Mouse (Mus musculus) heart, postnatal 0 days (tissue): ENCODE results near the gene Dvl2. TPM values are rescaled to one million over a fixed set of nuclear protein-coding genes. Genes with fewer than 3 reads are reported as not detected.

Experiments
- ATAC-seq: fragments of 200-750 bp; cut with Nextera tagmentation; 2 replicates; pipeline ENCODE4 v1.8.0; 2017; ENCODE audit warnings: low read depth, moderate number of reproducible peaks, moderate library complexity; ENCODE audit not compliant: insufficient read depth
- DNase-seq: peaks from one replicate; pipeline ENCODE4 v3.0.0-alpha.2; 2016; ENCODE audit warnings: low spot score
- H3K27ac ChIP-seq: fragments of 300-500 bp; sonication (generic); 2 replicates; pipeline ENCODE4 v1.5.1; 2014; ENCODE audit warnings: low read depth, mild to moderate bottlenecking
- H3K27me3 ChIP-seq: fragments of 300-500 bp; sonication (generic); 2 replicates; pipeline ENCODE4 v1.6.1; 2014; ENCODE audit warnings: low read length, mixed read lengths; ENCODE audit not compliant: control insufficient read depth, insufficient read depth
- H3K36me3 ChIP-seq: fragments of 300-500 bp; sonication (generic); replicated peaks from 2 replicates; pipeline ENCODE4 v1.6.1; 2014; ENCODE audit warnings: low read length, mixed read lengths; ENCODE audit not compliant: control insufficient read depth, insufficient read depth
- H3K4me1 ChIP-seq: fragments of 300-500 bp; sonication (generic); 2 replicates; pipeline ENCODE4 v1.6.1; 2014; ENCODE audit warnings: antibody characterized with exemption; ENCODE audit not compliant: control insufficient read depth, insufficient read depth
- H3K4me2 ChIP-seq: fragments of 300-500 bp; sonication (generic); 2 replicates; pipeline ENCODE4 v1.6.1; 2014; ENCODE audit warnings: low read depth, mild to moderate bottlenecking, low read length, moderate library complexity
- H3K4me3 ChIP-seq: fragments of 300-500 bp; sonication (generic); 2 replicates; pipeline ENCODE4 v1.5.1; 2014; ENCODE audit warnings: low read depth, low read length
- H3K9ac ChIP-seq: fragments of 300-500 bp; sonication (generic); replicated peaks from 2 replicates; pipeline ENCODE4 v1.6.1; 2014; ENCODE audit warnings: low read depth, low read length, mixed read lengths
- H3K9me3 ChIP-seq: fragments of 300-500 bp; sonication (generic); replicated peaks from 2 replicates; pipeline ENCODE4 v1.6.1; 2016; ENCODE audit warnings: low read length; ENCODE audit not compliant: control insufficient read depth
- CTCF ChIP-seq: IDR thresholded peaks from 2 replicates; pipeline ENCODE4 v1.5.1; 2016; ENCODE audit warnings: antibody characterized with exemption, control low read depth, low read depth
- EP300 ChIP-seq: IDR thresholded peaks from 2 replicates; pipeline ENCODE4 v1.6.1; 2016; ENCODE audit warnings: antibody characterized with exemption, low read depth
- WGBS: fragments of 180-500 bp; shearing (Covaris S2); extraction: QIAGEN DNeasy Blood & Tissue Kit; methylation state at CpG from one replicate; pipeline ENCODE4 v1.1.7; 2014; 5-methylcytosine and 5-hydroxymethylcytosine counted together
- microRNA counts: library from miRNA; unstranded; fragments of <30 nt; microRNA quantifications from one replicate; lab custom pipeline; 2015
- microRNA-seq: library from miRNA; unstranded; fragments of <30 nt; microRNA quantifications from one replicate; pipeline ENCODE4, GENCODE M21; 2016
- polyA plus RNA-seq: library from polyadenylated mRNA; unstranded; fragments of >200 nt; fragmentation: Nextera tagmentation; extraction: Ambion mirVana; gene quantifications from 2 replicates; pipeline ENCODE4 v1.2.1, GENCODE M21; 2015
- total RNA-seq: library from RNA; depleted of rRNA; stranded (reverse); fragments of >200 nt; gene quantifications from 2 replicates; pipeline ENCODE4 v1.2.3, GENCODE M21; 2014; ENCODE audit warnings: low replicate concordance; rRNA removed

The Dvl2 gene
- total and polyA plus RNA-seq, 2 experiments from 2014 or later, result 6.5 to 10.8 TPM

DNA sequence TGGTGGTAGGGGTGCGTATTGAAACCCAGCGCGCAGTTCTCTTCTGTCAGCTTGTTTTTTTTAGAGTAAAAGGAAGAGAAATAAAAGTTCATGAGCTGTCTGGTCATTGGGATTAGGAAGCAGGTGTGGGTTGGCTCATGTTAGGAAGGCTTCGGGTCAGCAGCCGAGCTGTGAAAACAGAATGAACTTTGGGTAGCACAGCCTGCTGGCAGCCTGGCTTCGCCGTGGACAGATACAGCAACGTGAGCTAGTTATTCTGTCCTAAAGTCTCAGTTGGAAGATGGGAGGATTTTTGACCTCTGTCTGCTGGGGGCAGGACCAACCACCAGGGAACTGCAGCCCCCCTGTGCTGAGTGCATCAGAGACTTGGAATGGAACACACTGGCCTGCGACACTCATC, 57.4 kb downstream of the Dvl2 start:
- no peak for DNase-seq
- no peak overlapping the region for H3K4me2 ChIP-seq
- no peak for ATAC-seq
- H3K4me3 ChIP-seq, result no peak overlapping the region
- no peaks in the 10 kb centered on the region for H3K36me3 ChIP-seq
- no peaks in the 10 kb centered on the region for H3K4me1 ChIP-seq
- TF ChIP-seq CTCF (no peak), EP300 (no peak)
- no peak overlapping the region for H3K27ac ChIP-seq
- 87% methylated on average over 9 of the region's 9 CpGs for WGBS
- H3K27me3 ChIP-seq, result no peaks in the 10 kb centered on the region
- no peak overlapping the region for H3K9ac ChIP-seq
- H3K9me3 ChIP-seq, result no peaks in the 10 kb centered on the region

DNA sequence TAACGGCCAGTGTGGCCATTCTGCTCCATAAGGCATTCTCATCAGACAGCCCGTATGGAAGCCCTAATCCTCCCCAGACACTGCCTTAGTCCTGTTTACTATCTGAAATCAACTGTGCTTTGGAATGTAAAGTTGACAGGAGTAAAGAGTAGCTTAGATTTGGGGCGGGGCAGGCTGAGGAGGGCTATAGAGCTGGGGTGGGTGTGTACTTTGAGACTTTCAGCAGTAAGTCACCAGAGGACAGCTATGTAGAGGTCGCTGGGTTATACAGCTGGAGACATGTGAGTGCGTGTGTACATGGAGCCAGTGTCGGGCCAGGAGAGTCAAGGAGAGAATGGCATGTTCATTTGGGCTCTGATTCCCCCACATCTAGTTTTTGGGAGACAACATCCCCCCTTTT, 59.5 kb downstream of the Dvl2 start:
- H3K9me3 ChIP-seq, result no peaks in the 10 kb centered on the region
- H3K9ac ChIP-seq, result no peak overlapping the region
- no peaks in the 10 kb centered on the region for H3K4me1 ChIP-seq
- DNase-seq, result no peak
- no peak overlapping the region for H3K27ac ChIP-seq
- no peak for ATAC-seq
- WGBS, result 31% methylated on average over 6 of the region's 6 CpGs
- H3K36me3 ChIP-seq, result no peaks in the 10 kb centered on the region
- no peak for TF ChIP-seq CTCF
- TF ChIP-seq EP300, result no peak
- H3K4me2 ChIP-seq, result no peak overlapping the region
- no peak overlapping the region for H3K4me3 ChIP-seq
- H3K27me3 ChIP-seq, result no peaks in the 10 kb centered on the region

MicroRNAs encoded within 50 kb of the gene (microRNA counts, 519-probe panel; counts per million panel counts)
- microRNA mmu-miR-324-3p (lab: Ali Mortazavi, UCI) (not detected), microRNA mmu-miR-324-5p (lab: Ali Mortazavi, UCI) (4,291 counts per million, percentile 54 among the panel's probes with 10 or more counts)

Small RNA genes lying within 50 kb of the gene (microRNA-seq; reads per million reads assigned to microRNA genes)
- not detected for gene Gm44349
- gene Mir324, result 2,205 reads per million, percentile 85 among the genes with 10 or more reads in this experiment

Other genes with a start within 250 kb of the Dvl2 start
Only the 30 nearest of the 39 such genes appear.
- gene Chrnb1, start 204.7 kb upstream of the Dvl2 start, total RNA-seq, result 2.5 and 11.2 TPM in 2 replicates
- 2.7 and 3.1 TPM in 2 replicates for gene Chrnb1, start 204.7 kb upstream of the Dvl2 start, polyA plus RNA-seq
- gene Fgf11, start 198.7 kb upstream of the Dvl2 start, total RNA-seq, result 5.3 and 5.7 TPM in 2 replicates
- 0.75 and 1.0 TPM in 2 replicates for gene Fgf11, start 198.7 kb upstream of the Dvl2 start, polyA plus RNA-seq
- 0.43 and 2.7 TPM in 2 replicates for gene Tmem102, start 195.0 kb upstream of the Dvl2 start, total RNA-seq
- gene Tmem102, start 195.0 kb upstream of the Dvl2 start, polyA plus RNA-seq, result 2.6 TPM in 2 replicates
- gene Gm39566, start 185.3 kb upstream of the Dvl2 start, total RNA-seq, result not detected in 2 replicates
- not detected in 2 replicates for gene Gm39566, start 185.3 kb upstream of the Dvl2 start, polyA plus RNA-seq
- not detected in 2 replicates for gene Spem2, start 182.1 kb upstream of the Dvl2 start, total RNA-seq
- not detected in 2 replicates for gene Spem2, start 182.1 kb upstream of the Dvl2 start, polyA plus RNA-seq
- not detected in 2 replicates for gene Spem1, start 178.4 kb upstream of the Dvl2 start, total RNA-seq
- not detected in 2 replicates for gene Spem1, start 178.4 kb upstream of the Dvl2 start, polyA plus RNA-seq
- 4.5 and 10.1 TPM in 2 replicates for gene Nlgn2, start 162.8 kb upstream of the Dvl2 start, total RNA-seq
- 0.89 TPM in 2 replicates for gene Nlgn2, start 162.8 kb upstream of the Dvl2 start, polyA plus RNA-seq
- gene Tmem256, start 162.1 kb upstream of the Dvl2 start, total RNA-seq, result 78.5 and 169 TPM in 2 replicates
- 411 and 424 TPM in 2 replicates for gene Tmem256, start 162.1 kb upstream of the Dvl2 start, polyA plus RNA-seq
- 50.9 and 64.0 TPM in 2 replicates for gene Plscr3, start 154.2 kb upstream of the Dvl2 start, total RNA-seq
- 60.5 and 62.3 TPM in 2 replicates for gene Plscr3, start 154.2 kb upstream of the Dvl2 start, polyA plus RNA-seq
- 0.50 TPM in 1 of 2 replicates, not detected in the other for gene Tnk1, start 141.9 kb upstream of the Dvl2 start, total RNA-seq
- not detected in 2 replicates for gene Tnk1, start 141.9 kb upstream of the Dvl2 start, polyA plus RNA-seq
- not detected in 2 replicates for gene Tmem95, start 122.6 kb upstream of the Dvl2 start, total RNA-seq
- gene Tmem95, start 122.6 kb upstream of the Dvl2 start, polyA plus RNA-seq, result not detected in 2 replicates
- gene Kctd11, start 119.2 kb upstream of the Dvl2 start, total RNA-seq, result 2.3 and 9.4 TPM in 2 replicates
- gene Kctd11, start 119.2 kb upstream of the Dvl2 start, polyA plus RNA-seq, result 1.9 and 2.3 TPM in 2 replicates
- 2.5 and 9.7 TPM in 2 replicates for gene Acap1, start 105.1 kb upstream of the Dvl2 start, total RNA-seq
- gene Acap1, start 105.1 kb upstream of the Dvl2 start, polyA plus RNA-seq, result 2.5 TPM in 2 replicates
- 1.8 and 6.3 TPM in 2 replicates for gene 2810408A11Rik, start 99.6 kb upstream of the Dvl2 start, total RNA-seq
- 2.8 and 3.9 TPM in 2 replicates for gene 2810408A11Rik, start 99.6 kb upstream of the Dvl2 start, polyA plus RNA-seq
- 39.2 and 59.5 TPM in 2 replicates for gene Neurl4, start 99.5 kb upstream of the Dvl2 start, total RNA-seq
- gene Neurl4, start 99.5 kb upstream of the Dvl2 start, polyA plus RNA-seq, result 3.6 and 4.5 TPM in 2 replicates
- 48.6 and 72.4 TPM in 2 replicates for gene Gps2, start 86.7 kb upstream of the Dvl2 start, total RNA-seq
- gene Gps2, start 86.7 kb upstream of the Dvl2 start, polyA plus RNA-seq, result 37.1 and 38.1 TPM in 2 replicates
- 469 and 504 TPM in 2 replicates for gene Eif5a, start 78.6 kb upstream of the Dvl2 start, total RNA-seq
- gene Eif5a, start 78.6 kb upstream of the Dvl2 start, polyA plus RNA-seq, result 961 and 973 TPM in 2 replicates
- 16.0 and 25.6 TPM in 2 replicates for gene Ybx2, start 64.8 kb upstream of the Dvl2 start, total RNA-seq
- 4.9 and 7.9 TPM in 2 replicates for gene Ybx2, start 64.8 kb upstream of the Dvl2 start, polyA plus RNA-seq
- 235 and 267 TPM in 2 replicates for gene Slc2a4, start 52.4 kb upstream of the Dvl2 start, total RNA-seq
- 89.2 and 89.7 TPM in 2 replicates for gene Slc2a4, start 52.4 kb upstream of the Dvl2 start, polyA plus RNA-seq
- gene Cldn7, start 35.8 kb upstream of the Dvl2 start, total RNA-seq, result 0.93 TPM in 1 of 2 replicates, not detected in the other
- gene Cldn7, start 35.8 kb upstream of the Dvl2 start, polyA plus RNA-seq, result 0.64 and 1.8 TPM in 2 replicates
- 43.0 and 45.6 TPM in 2 replicates for gene Ctdnep1, start 19.4 kb upstream of the Dvl2 start, total RNA-seq
- gene Ctdnep1, start 19.4 kb upstream of the Dvl2 start, polyA plus RNA-seq, result 24.8 and 25.5 TPM in 2 replicates
- gene Elp5, start 18.1 kb upstream of the Dvl2 start, total RNA-seq, result 77.7 and 108 TPM in 2 replicates
- gene Elp5, start 18.1 kb upstream of the Dvl2 start, polyA plus RNA-seq, result 89.8 and 96.1 TPM in 2 replicates
- gene Gabarap, start 9.5 kb upstream of the Dvl2 start, total RNA-seq, result 208 and 305 TPM in 2 replicates
- gene Gabarap, start 9.5 kb upstream of the Dvl2 start, polyA plus RNA-seq, result 472 and 510 TPM in 2 replicates
- 27.4 and 54.8 TPM in 2 replicates for gene Phf23, start 4.8 kb upstream of the Dvl2 start, total RNA-seq
- 30.3 and 34.2 TPM in 2 replicates for gene Phf23, start 4.8 kb upstream of the Dvl2 start, polyA plus RNA-seq
- 378 and 469 TPM in 2 replicates for gene Acadvl, start 14.8 kb downstream of the Dvl2 start, total RNA-seq
- 815 and 873 TPM in 2 replicates for gene Acadvl, start 14.8 kb downstream of the Dvl2 start, polyA plus RNA-seq
- 3.4 and 10.3 TPM in 2 replicates for gene Dlg4, start 16.3 kb downstream of the Dvl2 start, total RNA-seq
- gene Dlg4, start 16.3 kb downstream of the Dvl2 start, polyA plus RNA-seq, result 2.2 TPM in 2 replicates
- not detected in 2 replicates for gene Asgr1, start 53.5 kb downstream of the Dvl2 start, total RNA-seq
- not detected in 2 replicates for gene Asgr1, start 53.5 kb downstream of the Dvl2 start, polyA plus RNA-seq
- gene Asgr2, start 92.0 kb downstream of the Dvl2 start, total RNA-seq, result not detected in 2 replicates
- gene Asgr2, start 92.0 kb downstream of the Dvl2 start, polyA plus RNA-seq, result not detected in 2 replicates
- not detected in 2 replicates for gene Mgl2, start 129.7 kb downstream of the Dvl2 start, total RNA-seq
- gene Mgl2, start 129.7 kb downstream of the Dvl2 start, polyA plus RNA-seq, result not detected in 2 replicates
- not detected in 2 replicates for gene Clec10a, start 155.6 kb downstream of the Dvl2 start, total RNA-seq
- 0.45 and 0.47 TPM in 2 replicates for gene Clec10a, start 155.6 kb downstream of the Dvl2 start, polyA plus RNA-seq